Mouse (Mus musculus) liver, embryonic 15.5 days (tissue): ENCODE measurements around the gene 1700015F17Rik. TPM values are rescaled to one million over a fixed set of nuclear protein-coding genes. Genes with fewer than 3 reads are reported as not detected.

Source experiments
- ATAC-seq: fragments of 200-750 bp; cut with Nextera tagmentation; 2 replicates; pipeline ENCODE4 v1.8.0; 2017; ENCODE audit warnings: moderate number of reproducible peaks, mild to moderate bottlenecking, moderate library complexity; ENCODE audit not compliant: insufficient read depth
- H3K27ac ChIP-seq: fragments of 300-500 bp; sonication (generic); replicated peaks from 2 replicates; pipeline ENCODE4 v1.5.1; 2015; ENCODE audit warnings: mild to moderate bottlenecking, inconsistent platforms
- H3K27me3 ChIP-seq: fragments of 300-500 bp; sonication (generic); 2 replicates; pipeline ENCODE4 v1.6.1; 2015; ENCODE audit warnings: mild to moderate bottlenecking, inconsistent platforms
- H3K36me3 ChIP-seq: fragments of 300-500 bp; sonication (generic); replicated peaks from 2 replicates; pipeline ENCODE4 v1.6.1; 2015; ENCODE audit warnings: moderate library complexity, mild to moderate bottlenecking, inconsistent platforms
- H3K4me1 ChIP-seq: fragments of 300-500 bp; sonication (generic); replicated peaks from 2 replicates; pipeline ENCODE4 v1.6.1; 2015; ENCODE audit warnings: inconsistent platforms
- H3K4me2 ChIP-seq: fragments of 300-500 bp; sonication (generic); 2 replicates; pipeline ENCODE4 v1.6.1; 2015; ENCODE audit warnings: moderate library complexity, mild to moderate bottlenecking, inconsistent platforms
- H3K4me3 ChIP-seq: fragments of 300-500 bp; sonication (generic); replicated peaks from 2 replicates; pipeline ENCODE4 v1.5.1; 2015; ENCODE audit warnings: mild to moderate bottlenecking, inconsistent platforms
- H3K9ac ChIP-seq: fragments of 300-500 bp; sonication (generic); 2 replicates; pipeline ENCODE4 v1.6.1; 2015; ENCODE audit warnings: moderate library complexity, mild to moderate bottlenecking, inconsistent platforms
- H3K9me3 ChIP-seq: fragments of 300-500 bp; sonication (generic); replicated peaks from 2 replicates; pipeline ENCODE4 v1.6.1; 2016; ENCODE audit warnings: inconsistent platforms
- whole genome bisulfite sequencing: fragments of 180-500 bp; shearing (Covaris S2); methylation state at CpG from one replicate; pipeline ENCODE4 v1.1.7; 2015; ENCODE audit warnings: mixed read lengths; ENCODE audit not compliant: insufficient replicate concordance; 5-methylcytosine and 5-hydroxymethylcytosine counted together
- polyA plus RNA-seq: library from polyadenylated mRNA; unstranded; fragments of >200 nt; fragmentation: Nextera tagmentation; extraction: Ambion mirVana; gene quantifications from 2 replicates; pipeline ENCODE4 v1.2.1, GENCODE M21; 2015

1700015F17Rik gene
- polyA plus RNA-seq, 1 experiment from 2014 or later: not detected

- H3K27ac ChIP-seq: no peak overlapping the region
- no peaks in the 10 kb centered on the region for H3K36me3 ChIP-seq
- ATAC-seq: no peak
- H3K4me1 ChIP-seq: no peaks in the 10 kb centered on the region
- H3K4me3 ChIP-seq: no peak overlapping the region
- H3K9me3 ChIP-seq: no peaks in the 10 kb centered on the region
- WGBS: 52% methylated on average over 3 of the region's 3 CpGs
- no peak overlapping the region for H3K4me2 ChIP-seq
- H3K27me3 ChIP-seq: no peaks in the 10 kb centered on the region
- no peak overlapping the region for H3K9ac ChIP-seq
Measured at GRCm38 (mm10) chr5:5496393-5496792, 17.4 kb upstream of the 1700015F17Rik start.

- no peak overlapping the region for H3K4me2 ChIP-seq
- H3K9me3 ChIP-seq: no peaks in the 10 kb centered on the region
- no peaks in the 10 kb centered on the region for H3K4me1 ChIP-seq
- H3K4me3 ChIP-seq: no peak overlapping the region
- H3K9ac ChIP-seq: no peak overlapping the region
- no peaks in the 10 kb centered on the region for H3K36me3 ChIP-seq
- no peaks in the 10 kb centered on the region for H3K27me3 ChIP-seq
- WGBS: 54% methylated on average over 4 of the region's 4 CpGs
- ATAC-seq: no peak
- H3K27ac ChIP-seq: no peak overlapping the region
Measured at GRCm38 (mm10) chr5:5495042-5495441, 16.1 kb upstream of the 1700015F17Rik start.

GRCm38 (mm10) chr5:5494269-5495005 is 15.5 kb upstream of the 1700015F17Rik start:
- Histone ChIP-seq H3K9me3 (no peaks in the 10 kb centered on the region), H3K4me1 (no peaks in the 10 kb centered on the region), H3K27me3 (no peaks in the 10 kb centered on the region), H3K36me3 (no peaks in the 10 kb centered on the region), H3K4me3 (no peak overlapping the region), H3K27ac (no peak overlapping the region), H3K9ac (no peak overlapping the region), H3K4me2 (no peak overlapping the region)
- 33% methylated on average over 16 of the region's 16 CpGs for WGBS
- ATAC-seq: no peak

- no peak overlapping the region for H3K9ac ChIP-seq
- no peak for ATAC-seq
- H3K4me3 ChIP-seq: no peak overlapping the region
- WGBS: 75% methylated on average over 4 of the region's 4 CpGs
- H3K4me2 ChIP-seq: no peak overlapping the region
- H3K4me1 ChIP-seq: no peaks in the 10 kb centered on the region
- H3K36me3 ChIP-seq: no peaks in the 10 kb centered on the region
- no peaks in the 10 kb centered on the region for H3K27me3 ChIP-seq
- no peaks in the 10 kb centered on the region for H3K9me3 ChIP-seq
- H3K27ac ChIP-seq: no peak overlapping the region
Measured at GRCm38 (mm10) chr5:5492163-5492562, 13.2 kb upstream of the 1700015F17Rik start.

GRCm38 (mm10) chr5:5486071-5486470 is 7.1 kb upstream of the 1700015F17Rik start:
- no peak for ATAC-seq

GRCm38 (mm10) chr5:5483254-5483858 is 4.4 kb upstream of the 1700015F17Rik start:
- Histone ChIP-seq H3K27ac (no peak overlapping the region), H3K36me3 (no peaks in the 10 kb centered on the region), H3K4me1 (no peaks in the 10 kb centered on the region), H3K9me3 (no peaks in the 10 kb centered on the region), H3K4me3 (no peak overlapping the region), H3K4me2 (no peak overlapping the region), H3K27me3 (no peaks in the 10 kb centered on the region), H3K9ac (no peak overlapping the region)
- WGBS: 56% methylated on average over 9 of the region's 9 CpGs
- no peak for ATAC-seq

More at GRCm38 (mm10) chr5:5486071-5486470, 7.1 kb upstream of the 1700015F17Rik start:
- no peak overlapping the region for H3K4me3 ChIP-seq
- no peak overlapping the region for H3K27ac ChIP-seq
- H3K9ac ChIP-seq: no peak overlapping the region
- no peaks in the 10 kb centered on the region for H3K9me3 ChIP-seq
- no peaks in the 10 kb centered on the region for H3K36me3 ChIP-seq
- H3K4me2 ChIP-seq: no peak overlapping the region
- H3K27me3 ChIP-seq: no peaks in the 10 kb centered on the region
- H3K4me1 ChIP-seq: no peaks in the 10 kb centered on the region
- WGBS: 49% methylated on average over 3 of the region's 3 CpGs

GRCm38 (mm10) chr5:5481662-5482061 is 2.7 kb upstream of the 1700015F17Rik start:
- WGBS: 8% methylated on average over 1 of the region's 1 CpGs

GRCm38 (mm10) chr5:5476133-5476532 is 2.8 kb downstream of the 1700015F17Rik start:
- Histone ChIP-seq H3K4me3 (no peak overlapping the region), H3K27ac (no peak overlapping the region), H3K9ac (no peak overlapping the region), H3K36me3 (no peaks in the 10 kb centered on the region), H3K9me3 (no peaks in the 10 kb centered on the region), H3K27me3 (no peaks in the 10 kb centered on the region), H3K4me2 (no peak overlapping the region), H3K4me1 (no peaks in the 10 kb centered on the region)
- 60% methylated on average over 4 of the region's 4 CpGs for WGBS
- no peak for ATAC-seq

More at GRCm38 (mm10) chr5:5481662-5482061, 2.7 kb upstream of the 1700015F17Rik start:
- H3K27me3 ChIP-seq: no peaks in the 10 kb centered on the region
- H3K27ac ChIP-seq: no peak overlapping the region
- no peaks in the 10 kb centered on the region for H3K9me3 ChIP-seq
- no peak for ATAC-seq
- no peak overlapping the region for H3K4me3 ChIP-seq
- no peak overlapping the region for H3K4me2 ChIP-seq
- H3K4me1 ChIP-seq: no peaks in the 10 kb centered on the region
- no peaks in the 10 kb centered on the region for H3K36me3 ChIP-seq
- no peak overlapping the region for H3K9ac ChIP-seq

- Histone ChIP-seq H3K4me3 (no peak overlapping the region), H3K4me2 (no peak overlapping the region), H3K27me3 (no peaks in the 10 kb centered on the region), H3K9ac (no peak overlapping the region), H3K36me3 (no peaks in the 10 kb centered on the region), H3K27ac (no peak overlapping the region), H3K4me1 (no peaks in the 10 kb centered on the region), H3K9me3 (no peaks in the 10 kb centered on the region)
- WGBS: 56% methylated on average over 1 of the region's 1 CpGs
- no peak for ATAC-seq
Measured at GRCm38 (mm10) chr5:5465256-5465655, 13.7 kb downstream of the 1700015F17Rik start.

- Histone ChIP-seq H3K27me3 (no peaks in the 10 kb centered on the region), H3K9ac (no peak overlapping the region), H3K4me2 (no peak overlapping the region), H3K27ac (no peak overlapping the region), H3K4me1 (no peaks in the 10 kb centered on the region), H3K9me3 (no peaks in the 10 kb centered on the region), H3K4me3 (no peak overlapping the region), H3K36me3 (no peaks in the 10 kb centered on the region)
- 55% methylated on average over 5 of the region's 5 CpGs for WGBS
- no peak for ATAC-seq
Measured at GRCm38 (mm10) chr5:5431746-5432438, 47.1 kb downstream of the 1700015F17Rik start.

GRCm38 (mm10) chr5:5423723-5424171 is 55.2 kb downstream of the 1700015F17Rik start:
- H3K27me3 ChIP-seq: no peaks in the 10 kb centered on the region
- H3K9ac ChIP-seq: no peak overlapping the region
- H3K9me3 ChIP-seq: no peaks in the 10 kb centered on the region
- H3K27ac ChIP-seq: no peak overlapping the region
- ATAC-seq: no peak
- H3K4me2 ChIP-seq: no peak overlapping the region
- WGBS: 58% methylated on average over 6 of the region's 6 CpGs
- no peak overlapping the region for H3K4me3 ChIP-seq
- no peaks in the 10 kb centered on the region for H3K36me3 ChIP-seq
- no peaks in the 10 kb centered on the region for H3K4me1 ChIP-seq
